Mouse (Mus musculus): Measurements from ENCODE around the gene Bola2.
A peak's percentile ranks its signal among the peaks of the same experiment; 100 is the strongest.
"Not testable (repeated sequence)": the region's sequence is repeated elsewhere in the genome, so short reads cannot be mapped to it uniquely, and the experiment has no call there.

Gene Bola2

GRCm38 (mm10) chr7:126675104-126675503, 20.1 kb upstream of the Bola2 start:
- Histone ChIP-seq H3K27me3 (ENCODE audit: control insufficient read depth, insufficient read depth, low read length, poor library complexity, severe bottlenecking) (no peaks in the 10 kb centered on the region), H3K36me3 (ENCODE audit: control insufficient read depth, insufficient read depth, low read length, poor library complexity, severe bottlenecking) (peaks cover 4% of the 10 kb centered on the region; the same call in 1 of the 2 replicates)
- DNase-seq (ENCODE audit: low read depth, low spot score) = no peak

GRCm38 (mm10) chr7:126676207-126676606, 19.0 kb upstream of the Bola2 start, which contains the start of gene Sult1a1:
TSS of gene Sult1a1 (minus strand) at chr7:126676432.
- no peak for DNase-seq (ENCODE audit: low read depth, low spot score)
- no peaks in the 10 kb centered on the region for H3K27me3 ChIP-seq (ENCODE audit: control insufficient read depth, insufficient read depth, low read length, poor library complexity, severe bottlenecking)
- peaks cover 4% of the 10 kb centered on the region; the same call in 1 of the 2 replicates for H3K36me3 ChIP-seq (ENCODE audit: control insufficient read depth, insufficient read depth, low read length, poor library complexity, severe bottlenecking)

GRCm38 (mm10) chr7:126676631-126677220, 18.5 kb upstream of the Bola2 start:
- no peaks in the 10 kb centered on the region for H3K27me3 ChIP-seq (ENCODE audit: control insufficient read depth, insufficient read depth, low read length, poor library complexity, severe bottlenecking)

GRCm38 (mm10) chr7:126678545-126679341, 16.5 kb upstream of the Bola2 start:
- Histone ChIP-seq H3K27me3 (ENCODE audit: control insufficient read depth, insufficient read depth, low read length, poor library complexity, severe bottlenecking) (no peaks in the 10 kb centered on the region), H3K36me3 (ENCODE audit: control insufficient read depth, insufficient read depth, low read length, poor library complexity, severe bottlenecking) (0 out of 2 replicates have a peak, but pooled peaks cover 1% of the 10 kb centered on the region)
- DNase-seq (ENCODE audit: low read depth, low spot score) = no peak

More at GRCm38 (mm10) chr7:126676631-126677220, 18.5 kb upstream of the Bola2 start:
- DNase-seq (ENCODE audit: low read depth, low spot score) = no peak
- H3K36me3 ChIP-seq (ENCODE audit: control insufficient read depth, insufficient read depth, low read length, poor library complexity, severe bottlenecking) = peaks cover 3% of the 10 kb centered on the region; the same call in 1 of the 2 replicates

GRCm38 (mm10) chr7:126679683-126680082, 15.5 kb upstream of the Bola2 start:
- Histone ChIP-seq H3K36me3 (ENCODE audit: control insufficient read depth, insufficient read depth, low read length, poor library complexity, severe bottlenecking) (0 out of 2 replicates have a peak, but pooled peaks cover 1% of the 10 kb centered on the region), H3K27me3 (ENCODE audit: control insufficient read depth, insufficient read depth, low read length, poor library complexity, severe bottlenecking) (no peaks in the 10 kb centered on the region)
- DNase-seq (ENCODE audit: low read depth, low spot score) = no peak

GRCm38 (mm10) chr7:126681221-126681620, 14.0 kb upstream of the Bola2 start:
- H3K27me3 ChIP-seq (ENCODE audit: control insufficient read depth, insufficient read depth, low read length, poor library complexity, severe bottlenecking) = no peaks in the 10 kb centered on the region
- DNase-seq (ENCODE audit: low read depth, low spot score) = no peak
- 0 out of 2 replicates have a peak, but pooled peaks cover 1% of the 10 kb centered on the region for H3K36me3 ChIP-seq (ENCODE audit: control insufficient read depth, insufficient read depth, low read length, poor library complexity, severe bottlenecking)

GRCm38 (mm10) chr7:126688156-126688555, 7.0 kb upstream of the Bola2 start:
- not testable (repeated sequence) for DNase-seq (ENCODE audit: low read depth, low spot score); H3K27me3 ChIP-seq (ENCODE audit: control insufficient read depth, insufficient read depth, low read length, poor library complexity, severe bottlenecking)

GRCm38 (mm10) chr7:126689021-126689420, 6.2 kb upstream of the Bola2 start:
- H3K36me3 ChIP-seq (ENCODE audit: control insufficient read depth, insufficient read depth, low read length, poor library complexity, severe bottlenecking) = peaks cover 3% of the 10 kb centered on the region
- DNase-seq (ENCODE audit: low read depth, low spot score) = no peak
- H3K27me3 ChIP-seq (ENCODE audit: control insufficient read depth, insufficient read depth, low read length, poor library complexity, severe bottlenecking) = no peaks in the 10 kb centered on the region

More at GRCm38 (mm10) chr7:126688156-126688555, 7.0 kb upstream of the Bola2 start:
- not testable (repeated sequence) for H3K36me3 ChIP-seq (ENCODE audit: control insufficient read depth, insufficient read depth, low read length, poor library complexity, severe bottlenecking)

GRCm38 (mm10) chr7:126690737-126691136, 4.5 kb upstream of the Bola2 start:
- H3K27me3 ChIP-seq (ENCODE audit: control insufficient read depth, insufficient read depth, low read length, poor library complexity, severe bottlenecking) = no peaks in the 10 kb centered on the region
- peaks cover 3% of the 10 kb centered on the region for H3K36me3 ChIP-seq (ENCODE audit: control insufficient read depth, insufficient read depth, low read length, poor library complexity, severe bottlenecking)
- DNase-seq (ENCODE audit: low read depth, low spot score) = no peak

- H3K36me3 ChIP-seq (ENCODE audit: control insufficient read depth, insufficient read depth, low read length, poor library complexity, severe bottlenecking) = peaks cover 3% of the 10 kb centered on the region
- no peak for DNase-seq (ENCODE audit: low read depth, low spot score)
- H3K27me3 ChIP-seq (ENCODE audit: control insufficient read depth, insufficient read depth, low read length, poor library complexity, severe bottlenecking) = no peaks in the 10 kb centered on the region
These were observed 3.5 kb upstream of the Bola2 start for GRCm38 (mm10) chr7:126691676-126692075.

- no peaks in the 10 kb centered on the region for H3K27me3 ChIP-seq (ENCODE audit: control insufficient read depth, insufficient read depth, low read length, poor library complexity, severe bottlenecking)
- DNase-seq (ENCODE audit: low read depth, low spot score) = no peak
- H3K36me3 ChIP-seq (ENCODE audit: control insufficient read depth, insufficient read depth, low read length, poor library complexity, severe bottlenecking) = peaks cover 4% of the 10 kb centered on the region
These were observed 2.8 kb upstream of the Bola2 start for GRCm38 (mm10) chr7:126692426-126692825.

- Histone ChIP-seq H3K36me3 (ENCODE audit: control insufficient read depth, insufficient read depth, low read length, poor library complexity, severe bottlenecking) (peaks cover 4% of the 10 kb centered on the region), H3K27me3 (ENCODE audit: control insufficient read depth, insufficient read depth, low read length, poor library complexity, severe bottlenecking) (no peaks in the 10 kb centered on the region)
- DNase-seq (ENCODE audit: low read depth, low spot score) = peak; percentile 93
These were observed 1.9 kb upstream of the Bola2 start for GRCm38 (mm10) chr7:126693256-126693655.

GRCm38 (mm10) chr7:126693781-126694180, 1.4 kb upstream of the Bola2 start:
- no peak for DNase-seq (ENCODE audit: low read depth, low spot score)
- peaks cover 6% of the 10 kb centered on the region for H3K36me3 ChIP-seq (ENCODE audit: control insufficient read depth, insufficient read depth, low read length, poor library complexity, severe bottlenecking)
- no peaks in the 10 kb centered on the region for H3K27me3 ChIP-seq (ENCODE audit: control insufficient read depth, insufficient read depth, low read length, poor library complexity, severe bottlenecking)

- DNase-seq (ENCODE audit: low read depth, low spot score) = no peak
These were observed 655 bp upstream of the Bola2 start for GRCm38 (mm10) chr7:126694441-126695051.

More at GRCm38 (mm10) chr7:126694441-126695051, 655 bp upstream of the Bola2 start:
- peaks cover 11% of the 10 kb centered on the region for H3K36me3 ChIP-seq (ENCODE audit: control insufficient read depth, insufficient read depth, low read length, poor library complexity, severe bottlenecking)
- no peaks in the 10 kb centered on the region for H3K27me3 ChIP-seq (ENCODE audit: control insufficient read depth, insufficient read depth, low read length, poor library complexity, severe bottlenecking)

Data from splenic B cell, adult 2 months (primary cell).